Comparison of ENCODE assay signal across 8 mouse cellular contexts in the genomic region with DNA sequence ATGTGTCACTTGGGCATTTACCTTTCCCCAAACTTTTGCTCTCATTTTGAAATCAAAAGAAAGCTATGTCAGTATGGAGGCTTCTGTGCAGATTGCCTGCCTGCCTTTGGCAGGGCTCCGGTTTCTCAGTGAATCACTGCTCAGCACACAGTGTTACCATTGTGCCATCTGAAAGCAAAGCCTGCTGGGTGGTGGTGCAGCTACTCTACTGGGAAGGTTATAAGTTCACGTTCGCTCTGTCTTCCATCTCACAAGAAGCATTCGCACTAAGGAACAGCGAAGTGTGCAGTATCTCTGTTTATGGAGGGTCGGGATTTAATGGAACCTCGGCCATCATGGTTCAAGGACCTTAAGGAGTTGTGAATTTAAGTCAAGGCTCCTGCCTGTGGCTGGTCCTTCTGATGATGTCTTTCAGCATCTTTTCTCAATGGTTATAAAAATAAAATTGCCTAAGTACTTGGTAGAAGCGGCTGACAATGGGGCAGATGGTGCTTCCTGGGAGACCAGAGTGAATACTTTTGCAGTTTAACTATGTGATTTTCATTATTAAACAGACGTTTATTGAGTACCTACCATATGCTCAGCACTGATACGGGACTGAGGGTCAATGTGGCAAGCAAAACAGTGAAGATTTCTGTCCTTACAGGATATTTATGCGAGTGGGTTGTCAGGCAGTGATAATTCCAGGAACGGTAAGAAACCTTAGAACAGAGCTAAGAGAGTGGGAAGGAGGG.
DNase-seq lines count a peak whose midpoint lies in the region; ATAC-seq lines count a peak whose summit lies in the region.

No protein-coding gene starts in this region.

- WGBS in forebrain, embryonic 16.5 days = 45% methylated on average over 12 of the region's 12 CpGs
- 30% methylated on average over 12 of the region's 12 CpGs for WGBS in neural tube, embryonic 15.5 days

- no peaks in the 10 kb centered on the region for H3K27me3 ChIP-seq in forebrain, embryonic 16.5 days (replicated peaks; ENCODE audit: control insufficient read depth, insufficient read depth, low read length)
- no peaks in the 10 kb centered on the region for H3K27me3 ChIP-seq in neural tube, embryonic 15.5 days (replicated peaks)

- no peak overlapping the region for H3K4me2 ChIP-seq in forebrain, embryonic 16.5 days (ENCODE audit: low read length)
- peak overlapping the region; percentile 8; the same call in 1 of the 2 replicates for H3K4me2 ChIP-seq in neural tube, embryonic 15.5 days

- no peaks in the 10 kb centered on the region for H3K9me3 ChIP-seq in forebrain, embryonic 16.5 days (ENCODE audit: control insufficient read depth, low read length)
- H3K9me3 ChIP-seq in neural tube, embryonic 15.5 days (replicated peaks) = no peaks in the 10 kb centered on the region

- no peak overlapping the region for H3K4me3 ChIP-seq in forebrain, embryonic 16.5 days (replicated peaks; ENCODE audit: low read length)
- no peak overlapping the region for H3K4me3 ChIP-seq in neural tube, embryonic 15.5 days (replicated peaks)

- H3K27ac ChIP-seq in forebrain, embryonic 16.5 days (ENCODE audit: low read length) = peak overlapping the region; percentile 67
- H3K27ac ChIP-seq in neural tube, embryonic 15.5 days (replicated peaks) = peak overlapping the region; percentile 61

- H3K36me3 ChIP-seq in forebrain, embryonic 16.5 days (ENCODE audit: control insufficient read depth, insufficient read depth) = no peaks in the 10 kb centered on the region
- H3K36me3 ChIP-seq in neural tube, embryonic 15.5 days = no peaks in the 10 kb centered on the region

- H3K4me1 ChIP-seq in forebrain, embryonic 16.5 days (replicated peaks; ENCODE audit: control insufficient read depth, insufficient read depth, low read length) = peaks cover 22% of the 10 kb centered on the region
- peaks cover 17% of the 10 kb centered on the region for H3K4me1 ChIP-seq in neural tube, embryonic 15.5 days

- H3K9ac ChIP-seq in forebrain, embryonic 16.5 days (replicated peaks; ENCODE audit: low read depth, low read length) = no peak overlapping the region
- H3K9ac ChIP-seq in neural tube, embryonic 15.5 days (replicated peaks) = no peak overlapping the region

- peak; percentile 87 for ATAC-seq in forebrain, embryonic 16.5 days
- ATAC-seq in neural tube, embryonic 15.5 days (ENCODE audit: low FRiP score) = peak; percentile 79

- DNase-seq in embryo, embryonic 11 days = peak; percentile 41
- DNase-seq in embryo, embryonic 9.5 days (ENCODE audit: extremely low spot score) = no peak
- DNase-seq in layer of hippocampus, postnatal 25 days (ENCODE audit: extremely low spot score in 1 of 2, low spot score in 1 of 2) = peak; percentile 30 to 52
- no peak for DNase-seq in kidney, postnatal 14 days
- DNase-seq in lung, postnatal 4 days = no peak
- DNase-seq in lung, postnatal 14 days = no peak

Comparison
In these comparisons a context has a peak if more than half of its experiments do, and no peak if none do; other contexts are left out.
1. DNase-seq: peak in embryo, embryonic 11 days (single experiment) and layer of hippocampus, postnatal 25 days (2 of 2); none in embryo, embryonic 9.5 days (single experiment), kidney, postnatal 14 days (single experiment), lung, postnatal 4 days (0 of 2) and lung, postnatal 14 days (single experiment).